Mouse (Mus musculus) hindbrain, embryonic 13.5 days (tissue): Measurements from ENCODE around the gene Gm4340. TPM values are rescaled to one million over a fixed set of nuclear protein-coding genes. Genes with fewer than 3 reads are reported as not detected.

Experiments
- polyA plus RNA-seq: library from polyadenylated mRNA; unstranded; fragments of >200 nt; fragmentation: Nextera tagmentation; extraction: Ambion mirVana; gene quantifications from 2 replicates; pipeline ENCODE4 v1.2.1, GENCODE M21; 2015

The Gm4340 gene
- polyA plus RNA-seq, 1 experiment from 2014 or later, result not detected

Other genes with a start within 250 kb of the Gm4340 start
- gene Gm21293, start 51.1 kb upstream of the Gm4340 start, polyA plus RNA-seq, result not detected in 2 replicates
- gene Gm6763, start 42.5 kb upstream of the Gm4340 start, polyA plus RNA-seq, result not detected in 2 replicates
- not detected in 2 replicates for gene Gm8764, start 34.0 kb upstream of the Gm4340 start, polyA plus RNA-seq
- not detected in 2 replicates for gene Gm21304, start 25.5 kb upstream of the Gm4340 start, polyA plus RNA-seq
- not detected in 2 replicates for gene Gm21312, start 17.0 kb upstream of the Gm4340 start, polyA plus RNA-seq
- not detected in 2 replicates for gene Gm20765, start 8.5 kb upstream of the Gm4340 start, polyA plus RNA-seq